Mouse (Mus musculus) heart, adult 8-10 months (tissue): ENCODE measurements around the gene Defb19. TPM values are rescaled to one million over a fixed set of nuclear protein-coding genes. Genes with fewer than 3 reads are reported as not detected.
A peak's percentile ranks its signal among the peaks of the same experiment; 100 is the strongest.

ENCODE experiments used
- DNase-seq: peaks from one replicate; pipeline ENCODE4 v3.0.0; 2022; ENCODE audit warnings: low spot score
- total RNA-seq, 4 experiments: library from RNA; stranded (reverse); gene quantifications; 2 replicates each; pipeline ENCODE4 v1.2.4; 2022

Gene Defb19
- total RNA-seq, 4 experiments from 2014 or later = 0.81 TPM; not detected in 3

- DNase-seq = no peak
These were observed 6.9 kb upstream of the Defb19 start for GRCm38 (mm10) chr2:152586926-152587560.

DNA sequence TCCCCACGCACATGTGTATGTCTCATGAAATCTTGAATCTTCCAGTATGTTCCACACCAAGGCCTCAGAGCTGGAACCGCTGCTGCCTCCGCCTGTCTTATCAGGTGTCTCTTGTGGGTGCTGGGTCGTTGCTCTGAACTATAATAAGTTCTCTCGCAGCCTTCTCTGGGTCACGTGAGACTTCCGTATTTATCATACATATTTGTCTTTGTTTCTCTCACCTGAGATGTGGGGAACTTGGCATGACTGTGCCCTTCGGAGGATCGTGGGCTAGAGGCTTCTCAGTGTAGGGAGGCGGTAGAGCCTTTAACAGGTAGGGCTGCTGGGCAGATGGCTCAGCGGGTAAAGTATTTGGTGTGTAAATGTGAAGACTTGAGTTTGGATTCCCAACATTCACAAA lies 500 bp upstream of the Defb19 start:
- no peak for DNase-seq

DNA sequence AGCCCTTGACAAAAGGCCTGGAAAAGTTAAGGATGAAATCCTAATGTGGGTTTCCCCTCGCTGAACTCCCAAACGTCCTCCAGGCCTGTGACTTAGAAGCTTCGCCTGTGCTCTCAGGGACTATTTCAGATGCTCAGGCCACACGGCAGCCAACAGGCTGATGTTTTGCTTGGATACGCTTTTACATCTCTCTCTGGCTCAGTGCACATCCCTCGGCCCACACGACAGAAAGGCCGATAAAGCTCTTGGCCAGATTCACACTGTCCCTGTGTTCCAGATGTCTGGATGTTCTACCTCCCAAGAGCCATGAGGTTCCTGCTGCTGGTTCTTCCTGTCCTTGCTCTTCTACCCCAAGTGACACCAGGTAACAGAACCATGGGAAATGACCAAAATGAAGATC lies 6.6 kb downstream of the Defb19 start:
- DNase-seq = no peak

DNA sequence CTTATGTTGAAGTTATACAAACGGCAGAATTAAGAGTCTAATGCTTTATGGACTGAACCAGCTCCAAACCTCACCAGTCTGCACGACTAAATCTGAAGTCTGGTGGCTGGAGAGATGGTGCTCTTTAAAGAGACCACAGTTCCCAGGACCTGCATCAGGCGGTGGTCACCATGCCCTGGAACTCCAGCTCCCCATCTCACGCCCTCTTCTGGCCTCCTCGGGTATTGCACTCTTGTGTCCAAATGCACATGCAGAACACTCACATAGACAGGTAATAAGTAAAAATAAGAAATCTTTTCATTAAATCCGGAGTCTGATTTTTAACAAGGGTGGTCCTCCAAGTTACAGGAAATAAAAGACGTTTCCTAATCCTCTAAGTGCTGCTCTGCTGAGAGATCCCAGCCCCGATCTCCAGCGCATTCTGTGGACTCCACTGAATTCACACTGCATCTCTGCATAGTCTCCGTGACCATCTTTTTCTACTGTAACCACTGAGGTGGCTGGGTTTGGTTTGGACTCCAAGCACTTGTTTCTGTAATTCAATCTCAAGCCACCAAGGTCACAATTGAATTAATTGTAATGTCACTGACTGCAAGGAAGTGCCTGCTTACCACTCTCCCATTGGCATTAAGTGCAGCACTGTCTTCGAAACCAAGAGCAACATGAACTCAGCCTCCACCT lies 7.9 kb downstream of the Defb19 start, which contains the start of gene Defb21:
Gene Defb21 (plus strand): TSS at position 631 of the 681 bp plus-strand sequence.
- no peak for DNase-seq

DNA sequence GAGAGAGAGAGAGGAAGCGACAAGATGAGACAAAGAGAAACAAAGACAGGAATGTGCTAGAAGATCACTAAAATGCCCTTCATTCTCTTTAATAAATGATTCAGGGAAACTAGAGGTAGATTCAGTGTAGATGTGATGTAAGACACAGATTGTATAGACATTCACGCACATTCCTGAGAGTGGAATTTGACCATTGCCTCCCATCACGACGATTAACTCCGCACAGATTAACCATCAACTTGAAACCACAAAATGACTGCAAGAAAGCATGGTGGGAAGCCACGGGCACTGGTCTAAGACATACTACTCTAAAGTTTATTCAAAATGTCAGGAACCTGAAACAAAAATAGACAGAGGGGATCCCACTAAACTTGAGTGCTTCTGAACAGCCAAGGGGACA lies 9.8 kb downstream of the Defb19 start:
- no peak for DNase-seq

DNA sequence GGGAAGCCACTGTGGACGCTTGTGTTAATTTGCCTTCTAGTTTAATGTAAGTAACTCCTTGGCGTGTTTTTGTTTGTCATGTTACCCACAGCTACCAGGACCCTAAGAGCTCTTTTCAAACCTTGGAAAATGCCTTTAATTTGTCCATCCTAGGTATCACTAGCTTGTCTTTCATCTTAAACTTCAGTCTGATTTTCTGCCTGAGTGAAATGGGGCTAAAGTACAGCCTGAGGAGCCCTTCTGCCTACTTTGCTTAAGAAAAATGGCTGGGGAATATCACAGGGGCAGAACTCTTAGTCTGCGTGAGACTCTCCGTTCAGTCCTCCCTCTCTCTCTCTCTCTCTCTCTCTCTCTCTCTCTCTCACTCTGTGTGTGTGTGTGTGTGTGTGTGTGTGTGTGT lies 10.2 kb downstream of the Defb19 start:
- DNase-seq = no peak

DNA sequence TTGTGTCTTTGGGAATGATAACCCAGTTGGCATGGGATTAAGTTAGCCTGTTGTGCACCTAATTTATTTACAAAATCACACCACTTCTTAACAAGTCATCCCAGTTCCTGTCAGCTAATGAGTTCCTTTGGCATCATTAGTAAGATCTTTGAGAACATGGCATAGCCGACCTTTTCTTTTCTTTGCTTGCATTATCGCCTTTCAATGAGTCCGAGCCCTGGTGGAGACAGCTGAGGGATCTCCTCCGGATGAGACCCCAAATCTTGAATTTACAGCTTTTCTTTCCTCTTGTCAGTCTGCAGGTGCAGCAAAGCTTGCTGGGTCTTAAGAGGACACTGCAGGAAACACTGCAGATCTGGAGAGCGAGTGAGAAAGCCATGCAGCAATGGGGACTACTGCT lies 11.1 kb downstream of the Defb19 start, which contains the start of gene Gm17416:
Gene Gm17416 (plus strand): TSS at position 301 of the 400 bp plus-strand sequence.
- DNase-seq = no peak

- DNase-seq = no peak
These were observed 23.5 kb downstream of the Defb19 start for GRCm38 (mm10) chr2:152556655-152557054.

DNA sequence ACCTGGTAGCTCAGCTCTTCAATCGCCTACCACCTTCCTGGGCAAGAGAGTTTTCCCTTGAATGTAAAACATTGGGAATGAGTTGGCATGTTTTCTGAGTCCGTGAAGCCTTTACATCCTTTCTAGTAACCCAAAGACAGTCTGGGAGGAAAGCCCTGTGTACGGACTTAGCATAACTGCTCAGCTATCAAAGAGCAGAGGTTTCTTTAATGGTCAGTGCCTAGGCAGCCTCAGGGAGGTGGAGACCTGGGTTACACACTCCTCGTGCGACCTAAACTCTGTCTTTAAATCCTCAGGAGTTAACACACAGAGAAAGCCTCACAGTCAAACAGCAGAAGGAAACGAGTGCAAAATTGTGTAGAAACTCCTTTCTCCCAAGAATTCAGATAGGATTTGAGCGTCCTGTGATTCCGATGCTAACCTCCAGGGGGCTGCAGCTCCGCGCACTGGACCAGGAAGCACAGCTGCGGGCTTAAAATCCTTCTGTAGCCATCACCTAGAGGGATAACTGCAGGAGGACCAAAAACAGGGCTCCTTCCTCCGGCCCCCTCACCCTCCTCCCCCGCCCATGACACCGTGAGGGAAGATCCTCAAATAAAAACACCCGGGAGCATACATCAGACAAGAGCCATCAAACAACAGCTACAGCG lies 26.2 kb downstream of the Defb19 start:
- DNase-seq = peak; percentile 13

GRCm38 (mm10) chr2:152548124-152548523 lies 32.0 kb downstream of the Defb19 start:
- no peak for DNase-seq

DNA sequence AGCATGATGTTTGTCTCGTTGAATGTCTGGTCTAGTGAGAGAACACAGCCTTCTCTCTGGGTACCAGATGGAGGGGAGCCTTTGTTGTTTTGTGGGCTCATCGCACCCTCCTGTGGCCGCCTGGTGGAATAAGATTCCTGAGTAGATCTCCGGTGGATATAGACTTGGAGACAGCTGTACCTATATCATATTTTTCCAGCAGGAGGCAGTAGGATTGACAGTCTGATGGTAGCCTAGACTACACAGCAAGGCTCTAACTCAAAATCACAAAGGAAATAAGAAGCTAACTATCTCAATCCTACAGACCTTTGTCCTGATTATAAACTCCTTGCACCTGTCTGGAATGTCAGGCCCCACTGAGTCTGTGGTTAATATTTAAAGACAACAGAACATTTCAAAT lies 35.4 kb downstream of the Defb19 start:
- DNase-seq = no peak

DNA sequence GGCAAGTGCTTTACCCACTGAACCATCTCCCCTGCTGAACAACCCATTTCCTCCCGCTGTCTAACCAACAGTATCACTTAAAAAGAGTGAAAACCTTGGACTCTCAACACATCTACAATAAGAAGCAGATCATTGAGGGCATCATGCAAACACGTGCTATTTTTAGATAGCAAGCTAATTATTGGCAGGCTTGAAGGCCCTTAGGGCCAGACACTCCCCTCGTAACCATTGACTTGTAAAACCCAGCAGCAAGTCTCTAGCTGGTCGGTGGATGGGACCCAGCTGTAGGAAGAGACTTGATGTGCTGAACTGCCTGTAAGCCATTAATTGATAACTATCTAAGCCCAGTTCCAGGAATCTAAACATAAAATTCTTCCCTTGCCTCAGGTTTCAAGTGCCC lies 36.6 kb downstream of the Defb19 start:
- no peak for DNase-seq

DNA sequence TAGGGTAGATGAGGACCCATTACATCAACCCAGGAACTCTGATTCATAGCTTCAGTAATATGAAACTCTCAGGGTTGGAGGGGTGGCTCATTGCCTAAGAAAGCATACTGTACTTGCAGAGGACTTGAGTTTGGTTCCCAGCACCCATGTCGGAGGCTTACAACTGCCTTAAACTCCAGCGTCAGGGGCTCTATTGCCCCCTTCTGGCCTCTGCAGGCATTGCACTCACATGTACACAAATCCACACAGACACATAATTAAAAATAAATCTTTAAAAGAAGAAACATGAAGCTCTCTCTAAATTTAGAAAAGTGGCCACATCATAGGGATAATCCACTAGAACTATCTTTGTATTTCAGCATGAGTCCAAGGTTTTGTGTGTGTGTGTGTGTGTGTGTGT lies 37.2 kb downstream of the Defb19 start:
- DNase-seq = no peak

- no peak for DNase-seq
These were observed 38.1 kb downstream of the Defb19 start for GRCm38 (mm10) chr2:152541979-152542378.

DNA sequence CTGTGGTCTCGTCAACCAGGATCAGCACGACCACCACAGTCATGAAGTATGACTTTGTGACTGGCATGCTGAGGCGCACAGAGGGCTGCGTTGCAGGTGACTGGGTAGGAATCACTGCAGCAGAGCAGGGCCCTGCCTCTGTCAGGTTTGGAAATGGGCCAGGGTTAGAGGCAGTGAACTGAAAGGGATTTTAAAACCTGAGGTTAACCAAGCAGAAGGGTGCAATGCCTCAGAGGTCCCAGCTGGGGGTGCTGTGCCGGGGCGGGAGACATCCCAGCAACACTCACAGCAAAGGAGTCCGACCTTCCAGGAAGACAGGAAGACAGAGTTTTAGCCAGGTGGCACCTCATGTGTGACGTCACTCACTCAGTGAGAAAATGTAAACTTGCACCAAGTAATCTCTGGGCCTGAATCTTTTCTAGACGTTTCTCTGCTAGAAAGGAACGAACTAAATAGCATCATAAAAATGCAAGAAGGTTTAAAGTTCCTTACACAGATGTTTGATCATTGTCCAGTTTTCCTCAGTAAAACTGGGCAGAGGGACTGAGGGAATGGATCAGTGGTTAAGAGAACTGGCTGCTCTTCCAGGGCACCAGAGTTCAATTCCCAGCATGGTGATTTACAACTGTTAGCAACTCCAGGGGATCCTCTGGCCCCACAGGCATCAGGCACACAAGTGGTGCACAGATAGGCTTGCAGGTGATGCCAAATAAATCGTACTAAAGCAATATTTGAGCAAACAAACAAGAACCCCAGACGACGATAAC lies 40.0 kb downstream of the Defb19 start, which contains the start of gene Defb29:
Gene Defb29 (minus strand): TSS at position 155 of the 767 bp plus-strand sequence.
- DNase-seq = no peak

Other genes with a start within 250 kb of the Defb19 start
- 10 to 100 TPM; 36.1 to 51.7 (median 47.6) TPM for gene Rbck1, start 247.7 kb downstream of the Defb19 start, total RNA-seq
- 1 to 10 TPM; 3.3 to 4.2 (median 4.1) TPM for gene Trib3, start 236.3 kb downstream of the Defb19 start, total RNA-seq
- gene Nrsn2, start 203.7 kb downstream of the Defb19 start, total RNA-seq = not detected
- gene Sox12, start 182.2 kb downstream of the Defb19 start, total RNA-seq = 1 to 10 TPM; 5.5 to 8.5 (median 7.0) TPM
- gene Zcchc3, start 165.3 kb downstream of the Defb19 start, total RNA-seq = 1 to 10 TPM; 5.8 to 7.6 (median 6.4) TPM
- gene 6820408C15Rik, start 164.7 kb downstream of the Defb19 start, total RNA-seq = 1 to 10 TPM; 1.5 to 2.9 (median 2.3) TPM
- not detected for gene Defb23, start 115.7 kb downstream of the Defb19 start, total RNA-seq
- gene Defb20, start 103.2 kb downstream of the Defb19 start, total RNA-seq = not detected
- gene Defb22, start 90.2 kb downstream of the Defb19 start, total RNA-seq = not detected
- not detected for gene Defb26, start 68.6 kb downstream of the Defb19 start, total RNA-seq
- gene Defb28, start 62.1 kb downstream of the Defb19 start, total RNA-seq = not detected
- gene Defb29, start 40.2 kb downstream of the Defb19 start, total RNA-seq = not detected
- gene Gm17416, start 11.0 kb downstream of the Defb19 start, total RNA-seq = not detected
- gene Defb21, start 7.6 kb downstream of the Defb19 start, total RNA-seq = not detected
- not detected for gene Defb45, start 19.1 kb upstream of the Defb19 start, total RNA-seq
- gene Defb36, start 24.0 kb upstream of the Defb19 start, total RNA-seq = not detected
- gene Defb25, start 42.7 kb upstream of the Defb19 start, total RNA-seq = not detected
- gene Rem1, start 46.6 kb upstream of the Defb19 start, total RNA-seq = 1 to 10 TPM; 5.1 to 5.6 (median 5.2) TPM
- gene H13, start 89.1 kb upstream of the Defb19 start, total RNA-seq = 10 to 100 TPM; 34.4 to 36.3 (median 35.1) TPM
- gene Mcts2, start 106.7 kb upstream of the Defb19 start, total RNA-seq = 10 to 100 TPM; 15.0 to 19.6 (median 16.6) TPM
- 10 to 100 TPM; 43.3 to 63.6 (median 58.4) TPM for gene Id1, start 155.9 kb upstream of the Defb19 start, total RNA-seq
- gene Cox4i2, start 173.9 kb upstream of the Defb19 start, total RNA-seq = 10 to 100 TPM; 10.3 to 16.2 (median 12.4) TPM